Mouse (Mus musculus) frontal cortex, postnatal 14 days (tissue): ENCODE measurements at regions not wholly inside any gene's neighbourhood (a gene's known extent, or its start where the extent isn't known, plus 50 kb on each side); places are given as distances from the start of the nearest gene placed in this dataset.

Experiments used
- DNase-seq, 2 experiments: peaks; one replicate each; pipeline ENCODE4 v3.0.0; 2022; ENCODE audit warnings: low spot score in 2 of 2

GRCm38 (mm10) chrX:12467528-12468179 is 119.9 kb upstream of the Atp6ap2 start:
- no peak for DNase-seq

GRCm38 (mm10) chrX:12472296-12472695 is 115.3 kb upstream of the Atp6ap2 start:
- no peak for DNase-seq

DNA sequence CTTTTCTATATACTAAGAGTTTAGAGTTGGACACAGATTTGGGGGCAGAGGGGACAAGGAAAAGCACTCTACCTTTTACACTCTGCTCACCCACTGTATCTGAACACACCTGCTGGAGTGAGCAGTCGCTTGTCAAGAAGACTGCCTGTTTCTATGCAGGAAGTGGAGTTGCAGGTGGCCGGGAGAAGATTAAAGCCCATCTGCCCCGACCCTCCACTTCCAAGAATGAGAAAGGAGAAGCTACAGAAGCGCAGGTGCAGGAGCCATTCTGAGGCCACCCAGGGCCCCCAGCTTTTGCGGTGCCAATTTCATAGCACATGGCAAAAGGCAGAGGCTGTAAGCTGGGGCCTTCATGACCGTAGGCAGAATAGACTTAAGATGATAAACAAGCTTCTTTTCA is 108.4 kb upstream of the Atp6ap2 start:
- no peak for DNase-seq

GRCm38 (mm10) chrX:12490957-12491356 is 96.6 kb upstream of the Atp6ap2 start:
- DNase-seq: no peak

DNA sequence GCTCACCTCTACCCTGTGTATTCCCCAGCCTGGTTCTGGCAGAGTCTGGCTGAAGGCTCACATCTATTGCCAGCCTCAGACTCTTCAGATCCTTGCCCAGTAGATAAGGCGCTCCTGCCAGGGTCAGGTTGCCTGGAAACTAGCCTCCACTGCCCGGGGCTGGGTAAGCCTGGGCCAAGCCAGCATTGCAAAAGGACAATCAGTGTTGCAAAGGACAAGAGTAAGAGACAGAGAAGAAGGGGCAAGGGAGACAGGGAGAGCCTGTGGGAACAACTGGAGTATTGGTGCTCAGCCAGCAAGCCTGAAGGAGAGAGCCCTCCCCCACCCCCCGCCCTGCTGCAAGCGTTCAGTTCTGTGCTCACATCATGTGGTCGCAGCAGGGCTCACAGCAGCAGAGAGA is 94.4 kb upstream of the Atp6ap2 start:
- DNase-seq: no peak

DNA sequence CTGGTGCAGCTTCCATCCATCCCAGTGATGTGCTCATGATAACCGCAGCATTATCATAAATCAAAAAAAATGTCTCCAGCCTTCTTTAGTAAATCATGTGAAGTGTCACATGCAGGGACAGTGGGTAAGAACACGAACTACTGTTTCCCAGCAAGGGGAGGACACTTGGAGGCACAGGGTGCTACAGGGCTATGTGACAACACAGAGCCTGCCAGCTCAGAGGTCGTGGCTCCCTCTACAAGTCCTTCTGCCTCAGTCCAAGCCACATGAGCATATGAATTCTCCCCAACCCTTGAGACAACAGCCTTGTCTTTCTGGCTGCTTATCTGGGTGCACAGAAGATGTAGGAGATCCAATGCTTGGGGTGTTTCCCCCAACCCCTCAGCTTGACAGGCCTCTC is 93.7 kb upstream of the Atp6ap2 start:
- DNase-seq: no peak

DNA sequence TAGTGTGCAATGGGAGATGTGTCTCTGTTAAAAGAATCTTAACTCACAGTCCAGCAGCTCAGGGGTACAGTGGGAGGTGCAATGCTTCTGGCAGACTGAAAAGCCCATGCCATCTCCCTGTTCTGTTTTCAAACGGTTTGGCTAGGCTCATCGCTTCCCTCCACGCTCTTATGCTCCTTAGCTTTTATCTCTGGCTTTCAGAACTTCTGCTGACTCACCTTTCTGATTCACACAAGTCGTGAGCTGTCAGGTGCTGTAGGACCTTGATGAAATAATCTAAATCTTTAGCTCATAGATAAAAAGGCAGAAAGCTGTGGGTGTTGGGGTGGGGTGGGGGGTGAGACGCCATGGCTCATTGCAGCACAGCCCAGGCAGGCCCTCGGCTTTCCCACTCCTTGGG is 93.1 kb upstream of the Atp6ap2 start:
- no peak for DNase-seq

GRCm38 (mm10) chrX:12500601-12501000 is 87.0 kb upstream of the Atp6ap2 start:
- no peak for DNase-seq

DNA sequence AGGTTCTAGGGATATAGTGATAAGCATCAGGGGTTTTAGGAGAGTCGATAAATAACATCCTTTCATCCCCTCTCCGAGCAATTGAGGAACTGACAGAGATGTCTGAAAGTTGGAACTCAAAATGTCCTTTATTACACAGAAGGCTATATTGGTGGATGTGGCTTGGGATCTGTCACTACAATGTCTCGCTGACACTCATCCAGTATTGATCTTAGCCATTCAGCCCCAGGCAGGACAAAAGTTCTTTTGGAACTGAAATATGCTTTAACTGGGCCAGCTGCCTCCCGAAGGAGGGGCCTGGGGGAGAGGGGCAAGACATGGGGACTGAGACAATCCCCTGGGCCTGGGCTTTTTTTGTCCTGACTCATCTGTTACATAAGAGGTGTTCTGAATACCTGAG is 85.2 kb upstream of the Atp6ap2 start:
- no peak for DNase-seq

GRCm38 (mm10) chrX:12503581-12503980 is 84.0 kb upstream of the Atp6ap2 start:
- no peak for DNase-seq

GRCm38 (mm10) chrX:12511119-12511518 is 76.5 kb upstream of the Atp6ap2 start:
- DNase-seq: no peak

- no peak for DNase-seq
These were observed 62.6 kb upstream of the Atp6ap2 start for GRCm38 (mm10) chrX:12525044-12525443.

DNA sequence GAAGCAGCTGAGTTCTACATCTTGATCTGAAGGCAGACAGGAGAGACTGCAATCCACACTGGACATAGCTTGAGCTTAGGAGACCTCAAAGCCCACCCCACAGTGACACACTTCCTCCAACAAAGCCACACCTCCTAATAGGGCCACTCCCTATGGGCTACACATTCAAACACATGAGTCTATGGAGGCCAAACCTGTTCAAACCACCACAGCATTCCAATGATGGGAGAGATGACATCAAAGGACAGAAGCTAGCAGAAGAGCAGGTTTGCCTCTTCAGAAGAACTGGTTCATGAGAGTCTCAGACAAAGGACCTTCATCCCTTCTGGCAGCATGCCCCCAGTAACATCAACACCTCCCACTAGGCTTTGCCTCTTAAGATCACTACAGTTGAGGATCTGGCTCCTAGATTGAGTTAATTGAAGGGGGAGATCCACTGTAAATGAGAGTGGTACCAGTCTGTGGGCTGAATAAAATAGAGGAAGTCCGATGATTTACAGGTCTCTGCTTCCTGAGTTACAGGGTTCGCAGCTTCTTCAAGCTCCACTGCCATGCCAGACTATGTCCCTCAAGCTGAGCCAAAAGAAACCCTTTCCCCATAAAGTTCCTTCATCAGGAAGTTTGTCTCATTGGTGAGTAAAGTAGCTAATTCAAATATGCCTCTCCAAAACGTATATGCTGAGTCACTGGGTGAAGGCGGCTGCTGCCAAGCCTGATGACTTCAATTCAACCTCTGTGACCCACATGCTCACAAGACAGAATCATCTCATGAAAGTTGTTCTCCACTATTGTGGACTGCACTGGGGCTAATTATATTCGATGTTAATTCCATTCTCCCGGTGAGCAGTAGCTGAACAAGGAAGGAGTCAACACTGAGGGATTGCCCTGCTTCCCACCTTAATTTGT is 56.9 kb upstream of the Atp6ap2 start:
- DNase-seq: no peak
